Mouse (Mus musculus) retina, embryonic 14.5 days (tissue): ENCODE data around the gene Nudt3.
"Not testable (repeated sequence)": the region's sequence is repeated elsewhere in the genome, so short reads cannot be mapped to it uniquely, and the experiment has no call there.

Source experiments
- DNase-seq: peaks from one replicate; pipeline ENCODE4 v3.0.0-alpha.2; 2015; ENCODE audit warnings: low spot score

The Nudt3 gene

DNA sequence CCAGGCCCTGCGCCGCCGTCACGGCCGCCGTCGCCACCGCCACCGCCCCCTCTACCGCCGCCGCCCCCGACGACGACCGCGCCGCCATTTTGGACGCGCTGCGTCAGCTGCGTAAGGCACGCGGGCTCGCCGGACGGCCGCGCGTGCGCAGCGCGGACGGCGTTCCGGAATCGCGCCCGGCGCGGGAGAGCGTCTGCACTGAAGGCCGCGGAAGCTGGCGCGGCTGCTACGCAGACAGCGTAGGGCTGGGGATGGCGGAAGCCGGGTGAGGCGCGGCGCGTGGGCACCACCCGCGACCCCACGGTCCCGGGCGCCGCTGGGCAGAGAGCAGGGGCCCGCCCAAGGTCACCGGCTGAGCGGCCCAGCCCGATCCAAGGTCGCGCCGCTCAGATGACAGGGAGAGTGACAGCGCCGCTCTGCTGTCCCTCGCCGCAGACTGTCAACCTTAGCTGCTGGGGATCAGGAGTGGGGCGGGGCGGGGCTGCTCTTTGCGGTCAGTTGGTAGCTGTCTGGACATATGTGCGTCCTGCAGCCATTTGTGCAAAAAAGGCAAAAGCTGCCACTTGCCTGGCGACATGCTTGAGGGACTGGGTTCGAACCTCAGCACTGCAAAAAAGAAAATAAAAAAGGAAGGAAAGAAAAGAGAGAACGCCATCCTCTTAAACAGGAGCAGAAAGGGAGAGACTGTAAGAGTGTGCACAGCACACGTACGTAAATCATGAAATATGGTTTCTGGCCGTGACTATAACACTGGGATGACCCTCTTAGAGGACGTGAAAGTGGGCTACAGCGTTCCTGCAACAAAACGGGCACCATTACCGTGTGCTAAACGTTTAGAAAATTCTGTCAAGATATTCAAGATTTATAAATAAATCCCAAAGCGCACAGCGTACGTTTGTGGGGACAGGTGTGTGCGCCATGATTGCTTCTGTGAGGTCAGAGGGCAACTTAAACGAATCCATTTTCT lies at the start of gene Nudt3:
Nudt3 (minus strand) TSS at position 136 of the 967 bp plus-strand sequence.
- DNase-seq = peak; percentile 93

- no peak for DNase-seq
Measured at GRCm38 (mm10) chr17:27671720-27672119, 48.4 kb upstream of the Nudt3 start.

DNA sequence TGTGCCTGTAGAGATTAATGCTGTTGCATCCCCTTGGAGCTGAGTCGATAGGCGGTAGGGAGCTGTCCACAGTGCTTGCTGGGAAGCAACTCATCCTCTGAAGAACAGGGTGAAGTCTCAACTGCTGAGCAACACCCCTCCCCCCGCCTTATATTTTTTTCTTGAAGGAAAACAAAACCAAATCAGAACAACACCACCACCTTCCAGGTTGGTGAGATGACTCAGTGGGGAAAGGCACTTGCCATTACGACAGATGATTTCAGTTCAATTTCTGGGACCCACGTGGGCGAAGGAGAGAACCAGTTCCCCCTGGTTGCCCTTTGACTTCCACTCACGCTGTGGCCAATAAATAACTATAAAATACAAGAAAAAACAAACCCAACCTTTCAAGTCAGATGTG lies 35.5 kb upstream of the Nudt3 start:
- DNase-seq = no peak

DNA sequence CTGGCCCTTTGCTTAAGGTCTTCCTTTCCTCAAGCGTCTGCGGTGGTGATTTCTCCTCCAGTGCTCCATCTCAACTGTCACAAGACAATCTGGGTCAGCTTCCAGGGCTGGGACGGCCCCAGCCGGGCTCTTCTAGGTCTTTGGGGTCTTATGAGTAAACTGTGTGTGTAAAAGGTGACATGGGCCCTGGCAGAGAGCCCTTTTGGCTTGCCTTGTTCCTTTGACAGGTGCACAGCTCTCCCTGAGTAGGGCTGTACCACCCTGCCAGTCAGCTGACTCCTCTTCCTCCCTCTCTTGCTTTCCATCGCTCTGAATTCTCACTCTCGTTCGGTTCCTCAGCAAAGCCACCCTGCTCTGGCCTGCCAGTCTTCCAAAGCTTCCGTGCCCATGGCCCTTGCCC lies 33.8 kb upstream of the Nudt3 start:
- no peak for DNase-seq

DNA sequence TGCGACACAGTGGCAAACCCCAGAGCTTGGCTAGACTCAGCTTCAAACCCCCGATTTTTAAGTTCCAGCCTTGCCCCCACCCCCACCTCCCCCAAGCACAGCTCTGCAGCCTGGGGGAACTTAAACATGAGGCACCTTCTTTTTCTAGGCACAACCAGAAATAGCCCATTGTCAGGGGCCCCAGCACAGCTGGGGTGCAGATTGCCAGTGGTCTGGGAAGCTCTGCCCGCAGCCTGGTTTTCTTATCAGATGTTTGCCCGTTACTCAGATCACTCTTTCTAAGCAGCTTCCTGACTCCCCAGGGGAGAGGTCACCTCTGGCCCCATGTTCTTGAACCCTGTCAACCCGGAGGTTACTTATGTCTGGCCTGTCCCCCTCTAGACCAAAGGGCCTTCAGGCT lies 33.1 kb upstream of the Nudt3 start:
- DNase-seq = no peak

- DNase-seq = no peak
Measured at GRCm38 (mm10) chr17:27656011-27656399, 32.7 kb upstream of the Nudt3 start.

DNA sequence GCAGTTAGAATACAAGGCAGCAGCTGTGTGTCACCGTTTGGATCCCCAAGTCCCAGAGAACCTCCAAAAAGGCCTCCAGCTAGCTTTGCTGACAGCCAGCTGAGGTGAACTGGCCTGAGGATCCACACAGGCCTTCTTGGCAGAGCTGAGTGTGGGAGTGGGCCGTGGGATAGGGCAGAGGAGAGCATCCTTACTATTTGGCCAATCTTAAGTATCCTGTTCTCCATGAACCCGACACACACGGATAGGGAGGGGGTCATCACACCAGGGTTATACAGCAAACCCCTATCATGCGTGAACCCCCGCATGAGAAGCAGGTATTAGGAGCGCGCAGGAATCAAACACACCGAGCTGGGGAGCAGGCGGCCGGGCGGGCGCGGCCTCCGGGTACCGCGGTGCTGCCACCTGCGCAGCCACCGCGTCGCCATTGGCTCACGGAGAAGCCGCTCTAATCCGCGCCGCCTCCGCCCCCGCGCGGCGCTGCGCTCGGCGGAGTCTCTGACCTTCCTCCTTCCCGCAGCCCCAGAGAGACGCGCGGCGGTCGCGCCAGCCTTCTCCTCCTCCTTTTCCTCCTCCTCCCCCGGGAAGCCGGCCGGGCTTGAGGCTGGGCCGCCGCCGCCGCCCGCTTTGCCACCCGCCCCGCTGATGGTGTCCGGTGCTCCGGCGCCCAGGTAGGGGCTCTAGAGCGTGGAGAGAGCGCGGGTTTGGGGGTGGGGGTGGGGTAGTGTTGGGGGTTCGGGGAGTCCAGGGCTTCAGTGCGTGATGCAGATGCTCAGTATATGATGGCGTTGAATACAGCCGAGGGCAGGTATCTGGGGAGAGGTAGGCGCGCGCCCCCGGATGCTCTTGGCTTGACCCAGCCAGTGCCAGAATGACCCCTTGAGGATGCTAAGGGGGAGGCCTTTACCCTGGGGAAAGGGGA lies 32.1 kb upstream of the Nudt3 start, which contains the start of gene Pacsin1:
Pacsin1 (plus strand) TSS at position 421 of the 922 bp plus-strand sequence.
- peak; percentile 71 for DNase-seq

DNA sequence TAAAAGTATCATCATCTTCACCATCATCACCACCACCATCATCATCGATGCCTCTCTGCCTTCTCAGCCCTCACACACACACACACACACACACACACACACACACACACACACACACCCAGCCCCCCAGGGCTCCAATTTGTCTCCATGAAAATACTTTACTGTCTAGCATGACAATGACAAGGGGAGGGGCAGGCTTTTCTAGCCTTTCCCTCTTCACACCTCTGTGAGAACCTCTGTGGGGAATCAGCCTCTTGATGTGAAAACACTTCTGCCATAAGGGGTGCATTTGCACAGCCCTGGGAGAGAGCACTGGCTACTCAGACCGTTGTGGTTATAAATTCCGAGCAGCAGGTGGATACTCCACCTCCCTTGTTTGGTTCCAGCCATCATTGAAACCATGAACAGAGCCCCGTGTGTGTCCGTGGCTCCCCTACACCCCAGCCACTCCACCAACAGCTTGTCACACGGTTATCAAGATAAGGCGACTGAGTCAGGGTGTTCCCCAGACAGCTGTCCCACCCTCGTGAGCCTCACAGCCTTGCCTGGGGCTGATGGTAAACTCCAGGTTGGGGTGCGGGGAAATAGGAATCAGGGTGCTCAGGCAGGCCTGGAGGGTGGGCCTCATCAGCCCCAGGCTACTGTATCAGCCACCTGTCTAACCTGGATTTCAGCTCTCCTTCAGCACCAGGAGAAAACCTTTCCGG lies 30.1 kb upstream of the Nudt3 start:
- no peak for DNase-seq

GRCm38 (mm10) chr17:27652046-27652790 lies 28.9 kb upstream of the Nudt3 start:
- DNase-seq = no peak

DNA sequence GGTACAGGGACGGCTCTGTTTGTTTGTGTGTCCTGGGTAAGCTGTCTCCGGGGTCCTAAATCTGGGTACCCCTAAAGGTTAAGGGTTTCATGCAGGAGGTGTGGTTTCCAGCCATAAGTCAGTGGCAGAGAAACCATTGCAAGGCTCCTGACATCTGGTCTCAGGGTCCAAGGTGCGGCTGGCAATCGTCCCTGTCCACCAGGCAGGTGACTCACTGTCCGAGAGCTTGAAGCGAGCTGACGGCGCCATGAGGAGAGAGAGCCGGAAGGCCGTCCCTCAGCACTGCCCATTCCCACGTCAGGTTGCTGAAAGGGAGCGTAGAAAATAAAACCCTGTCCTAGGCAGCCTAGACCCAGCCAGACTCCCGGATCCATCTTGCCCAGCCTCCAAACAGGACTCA lies 27.3 kb upstream of the Nudt3 start:
- no peak for DNase-seq

DNA sequence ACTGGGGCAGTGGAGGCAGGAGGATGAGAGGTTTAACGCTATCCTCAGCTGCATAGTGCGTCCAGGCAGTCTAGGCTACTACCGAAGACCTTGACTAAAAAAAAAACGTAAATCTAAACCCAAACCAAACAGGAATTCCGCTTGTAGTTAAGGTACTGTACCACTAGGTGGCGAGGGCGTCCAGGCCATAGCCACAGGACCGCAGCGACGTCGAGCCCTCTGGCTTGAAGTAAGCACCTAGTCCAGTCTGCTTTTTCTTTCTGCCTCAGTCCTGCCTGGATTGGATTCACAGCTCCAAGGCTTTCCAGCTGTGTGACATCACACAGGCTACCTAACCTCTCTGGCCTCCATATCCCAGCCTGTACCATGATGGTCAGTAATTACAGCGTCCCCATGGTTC lies 26.9 kb upstream of the Nudt3 start:
- DNase-seq = peak; percentile 81

DNA sequence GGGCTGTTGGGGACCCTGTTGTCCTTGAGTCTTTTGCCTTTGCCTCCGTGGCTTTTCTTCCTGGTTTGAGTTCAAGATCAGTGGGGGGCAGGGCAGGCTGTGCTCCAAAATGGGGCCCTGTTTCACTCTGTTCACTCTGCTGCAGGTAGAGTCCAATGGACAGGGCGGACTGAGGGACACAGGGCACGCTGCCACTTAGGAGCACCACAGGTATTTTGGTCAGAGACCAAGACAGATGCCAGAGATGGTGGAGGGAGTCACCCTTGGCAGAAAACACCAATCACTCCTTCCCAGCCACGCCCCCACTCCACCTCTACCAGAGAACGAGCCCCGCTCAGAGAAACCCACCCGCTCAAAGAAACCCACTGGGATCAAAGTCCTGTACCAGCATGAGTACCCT lies 22.5 kb upstream of the Nudt3 start:
- no peak for DNase-seq

DNA sequence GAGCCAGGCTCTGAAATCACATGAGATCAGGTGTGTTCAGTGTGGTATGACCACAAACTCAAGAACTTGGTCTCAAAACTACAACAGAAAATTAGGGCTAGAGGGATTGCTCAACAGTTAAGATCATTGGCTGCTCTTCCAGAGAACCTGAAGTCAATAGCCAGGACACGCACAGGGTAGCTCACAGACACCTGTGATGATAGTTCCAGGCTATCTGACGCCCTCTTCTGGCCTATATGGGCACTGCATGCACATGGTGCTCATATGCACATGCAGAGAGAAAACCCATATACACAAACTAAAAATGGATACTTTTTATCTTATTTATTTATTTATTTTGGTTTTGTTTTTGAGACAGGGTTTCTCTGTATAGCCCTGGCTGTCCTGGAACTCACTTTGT lies 21.3 kb upstream of the Nudt3 start:
- no peak for DNase-seq

DNA sequence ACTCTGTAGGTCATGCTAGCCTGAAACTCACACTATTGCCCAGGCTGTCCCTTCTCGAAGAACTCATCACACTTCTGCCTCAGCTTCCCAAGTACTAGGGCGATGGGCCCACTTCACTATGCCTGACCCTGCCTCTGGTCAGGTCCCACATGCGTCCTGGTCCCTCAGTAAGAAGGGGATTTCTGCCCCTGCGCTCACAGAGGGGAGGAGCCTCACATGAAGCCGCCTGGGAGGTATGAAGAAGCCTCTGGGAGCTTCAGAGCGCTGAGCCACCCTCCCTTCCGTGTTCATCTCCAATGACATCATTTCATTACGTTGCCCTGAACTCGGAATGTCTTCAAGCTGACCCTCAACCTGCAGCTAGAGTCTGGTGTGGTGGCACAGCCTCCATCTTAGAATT lies 20.5 kb upstream of the Nudt3 start:
- DNase-seq = no peak

DNA sequence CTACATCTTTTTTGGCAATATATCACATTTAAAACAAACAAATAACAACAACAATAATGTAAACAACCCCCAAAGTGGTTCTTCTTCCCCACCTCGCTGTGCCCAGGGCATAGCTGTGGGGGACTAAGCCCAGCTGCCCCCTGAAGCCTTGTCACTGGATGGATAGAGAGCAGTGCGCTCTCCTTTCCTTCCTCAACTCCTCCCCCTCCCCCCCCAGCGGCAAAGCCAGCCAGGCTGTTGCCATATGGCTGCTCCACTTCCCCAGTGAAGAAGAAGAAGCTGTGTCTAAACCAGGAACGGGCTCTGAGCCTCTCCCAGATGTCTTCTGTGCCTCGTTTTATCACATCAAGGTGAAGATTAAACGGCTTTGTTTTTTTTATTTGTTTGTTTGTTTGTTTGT lies 19.8 kb upstream of the Nudt3 start:
- peak; percentile 62 for DNase-seq

- DNase-seq = peak; percentile 77
Measured at GRCm38 (mm10) chr17:27642491-27643062, 19.3 kb upstream of the Nudt3 start.

DNA sequence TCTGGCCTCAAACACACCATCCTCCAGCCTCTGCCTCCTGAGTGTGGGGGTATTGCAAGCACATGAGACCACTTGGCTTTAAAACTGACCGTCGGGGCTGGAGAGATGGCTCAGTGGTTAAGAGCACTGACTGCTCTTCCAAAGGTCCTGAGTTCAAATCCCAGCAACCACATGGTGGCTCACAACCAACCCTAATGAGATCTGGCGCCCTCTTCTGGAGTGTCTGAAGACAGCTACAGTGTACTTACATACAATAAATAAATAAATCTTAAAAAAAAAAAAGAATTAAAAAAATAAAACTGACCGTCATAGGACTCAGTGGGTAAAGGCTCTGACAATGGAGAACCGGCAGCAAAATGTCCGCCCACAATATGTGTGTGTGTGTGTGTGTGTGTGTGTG lies 16.6 kb upstream of the Nudt3 start:
- not testable (repeated sequence) for DNase-seq

DNA sequence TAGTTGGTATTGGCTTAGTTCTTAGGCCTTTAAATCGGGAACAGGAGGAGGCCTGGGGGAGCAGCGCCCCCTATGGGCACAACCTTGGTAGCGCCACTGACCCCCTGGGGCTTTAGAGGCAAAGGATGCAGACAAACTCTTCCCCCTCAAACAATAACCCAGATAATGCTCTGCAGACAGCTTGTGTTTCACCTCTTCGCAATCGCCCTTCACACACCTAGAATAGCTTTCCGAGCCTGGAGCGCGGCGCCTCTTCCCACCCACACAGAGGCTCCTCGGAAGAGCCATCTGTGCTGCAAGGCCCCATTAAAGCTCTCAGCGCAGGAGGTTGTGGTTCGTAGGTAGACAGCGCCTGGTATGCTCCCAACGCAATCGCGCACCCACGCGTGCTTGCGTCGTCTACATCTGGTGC lies 15.6 kb upstream of the Nudt3 start:
- DNase-seq = no peak

DNA sequence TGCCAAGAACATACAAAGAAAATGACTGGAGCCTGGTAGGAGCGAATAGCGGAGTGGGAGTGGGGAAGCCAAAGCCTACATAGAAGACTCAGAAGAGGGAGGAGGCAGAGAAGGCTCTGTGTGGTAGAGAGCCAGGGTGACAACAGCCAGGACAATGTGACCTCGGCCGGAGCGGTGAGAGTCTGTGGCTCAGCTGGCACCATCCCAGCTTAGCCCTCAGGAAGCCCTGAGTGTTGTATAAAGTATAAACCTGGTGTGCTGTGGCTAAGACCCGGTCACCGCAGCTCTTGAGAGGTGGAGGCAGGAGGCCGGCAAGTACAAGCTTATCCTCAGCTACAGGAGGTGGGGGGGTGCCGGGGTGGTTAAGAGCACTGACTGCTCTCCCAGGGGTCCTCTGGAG lies 14.0 kb upstream of the Nudt3 start:
- no peak for DNase-seq

DNA sequence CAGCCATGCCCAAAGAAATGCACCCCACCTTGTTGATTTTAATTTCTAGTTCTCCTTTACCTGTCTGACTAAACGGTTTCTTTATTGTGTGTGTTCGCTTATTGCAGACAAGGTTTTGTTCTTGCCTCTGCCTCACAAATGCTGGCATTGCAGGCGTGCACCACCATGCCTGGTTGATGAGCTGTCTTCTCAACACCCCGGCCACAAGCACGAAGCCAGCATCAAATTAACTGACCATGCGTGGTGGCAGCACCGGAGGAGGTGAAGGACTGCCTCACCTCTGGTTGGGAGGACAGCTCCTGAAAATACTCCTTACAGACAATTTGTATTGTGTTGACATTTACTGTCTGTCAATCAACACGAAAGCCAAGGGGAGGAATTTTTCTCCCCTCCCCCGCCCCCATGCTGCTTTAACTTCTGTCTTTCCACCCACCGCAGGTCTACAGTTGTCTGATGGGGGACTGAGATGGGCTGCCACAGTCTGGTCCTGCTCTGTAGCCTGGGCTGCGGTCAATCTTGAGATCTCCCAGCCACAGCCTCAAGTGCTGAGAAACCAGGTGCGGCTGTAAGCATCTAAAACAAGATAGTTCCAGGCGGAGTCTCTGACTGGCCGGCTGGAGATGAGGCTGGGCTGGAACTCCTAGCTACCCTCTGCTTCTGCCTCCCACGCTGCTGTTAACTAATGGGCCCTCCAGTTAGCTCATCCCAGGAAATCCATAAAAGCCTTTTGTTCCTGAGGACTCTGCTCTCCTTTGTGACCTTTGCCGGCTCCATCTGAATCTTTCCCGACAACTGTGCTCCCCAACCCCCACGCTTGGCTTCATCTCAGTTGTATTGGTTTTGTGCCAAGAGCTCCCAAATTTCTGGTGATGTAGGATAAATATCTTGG lies 13.1 kb upstream of the Nudt3 start, which contains the start of gene Rps10:
Rps10 (minus strand) TSS at position 538 of the 889 bp plus-strand sequence.
- DNase-seq = no peak
